Mouse (Mus musculus) left cerebral cortex, postnatal 4 days (tissue): ENCODE measurements around the gene Olfr516. TPM values are rescaled to one million over a fixed set of nuclear protein-coding genes. Genes with fewer than 3 reads are reported as not detected.
"Not testable (repeated sequence)": the region's sequence is repeated elsewhere in the genome, so short reads cannot be mapped to it uniquely, and the experiment has no call there.

Source experiments
- DNase-seq: peaks from one replicate; pipeline ENCODE4 v3.0.0-alpha.2; 2022
- intact Hi-C: fragments of 180-260 bp; cut with DNase I; formaldehyde crosslinking; loops from one replicate; pipeline ENCODE4 v1.15.1; 2025
- total RNA-seq, 2 experiments: library from RNA; stranded (reverse); gene quantifications; 2 replicates each; pipeline ENCODE4 v1.2.3; 2021

Olfr516 gene
- not detected for total RNA-seq

- intact Hi-C loops = no loop called here
- DNase-seq = no peak
Measured at GRCm38 (mm10) chr7:108850429-108850828, at the start of gene Olfr516. Gene Olfr516, minus strand, starts transcription at chr7:108850529.

GRCm38 (mm10) chr7:108894320-108894719 lies 44.0 kb upstream of the Olfr516 start, which contains the start of gene Olfr519:
Gene Olfr519, minus strand, starts transcription at chr7:108894420.
- no peak for DNase-seq
- intact Hi-C loops = loop anchor here (10.0 kb wide), 1 partner anchor 50 kb away; no protein-coding TSS in a partner anchor

GRCm38 (mm10) chr7:108884906-108885305 lies 34.6 kb upstream of the Olfr516 start, which contains the start of gene Olfr518:
Gene Olfr518, minus strand, starts transcription at chr7:108885006.
- intact Hi-C loops = no loop called here
- DNase-seq = no peak

GRCm38 (mm10) chr7:108872279-108872678 lies 21.9 kb upstream of the Olfr516 start, which contains the start of gene Olfr517:
Gene Olfr517, minus strand, starts transcription at chr7:108872379.
- intact Hi-C loops = no loop called here

GRCm38 (mm10) chr7:108825897-108826296 lies 24.4 kb downstream of the Olfr516 start, which contains the start of gene Olfr514:
Gene Olfr514, minus strand, starts transcription at chr7:108825997.
- DNase-seq = no peak
- intact Hi-C loops = no loop called here

More at GRCm38 (mm10) chr7:108872279-108872678, 21.9 kb upstream of the Olfr516 start, which contains the start of gene Olfr517:
- no peak for DNase-seq

- peak; percentile 12 for DNase-seq
- intact Hi-C loops = not testable (repeated sequence)
Measured at GRCm38 (mm10) chr7:108814593-108815215, 35.6 kb downstream of the Olfr516 start.

- no peak for DNase-seq
- intact Hi-C loops = no loop called here
Measured at GRCm38 (mm10) chr7:108797205-108797933, 53.0 kb downstream of the Olfr516 start.

Other genes starting within 250 kb of the Olfr516 start
- not detected for gene Olfr506, start 239.7 kb downstream of the Olfr516 start, total RNA-seq
- not detected for gene Olfr507, start 228.7 kb downstream of the Olfr516 start, total RNA-seq
- gene Olfr508, start 220.5 kb downstream of the Olfr516 start, total RNA-seq = not detected
- gene Olfr509, start 198.6 kb downstream of the Olfr516 start, total RNA-seq = not detected
- gene Olfr510, start 184.1 kb downstream of the Olfr516 start, total RNA-seq = not detected
- gene Olfr512, start 137.2 kb downstream of the Olfr516 start, total RNA-seq = not detected
- gene Olfr513, start 99.6 kb downstream of the Olfr516 start, total RNA-seq = not detected
- not detected for gene Olfr514, start 24.5 kb downstream of the Olfr516 start, total RNA-seq
- not detected for gene Olfr517, start 21.9 kb upstream of the Olfr516 start, total RNA-seq
- gene Olfr518, start 34.5 kb upstream of the Olfr516 start, total RNA-seq = not detected
- gene Olfr519, start 43.9 kb upstream of the Olfr516 start, total RNA-seq = not detected
- under 1 TPM; 0.14 to 0.18 TPM for gene Nlrp10, start 79.6 kb upstream of the Olfr516 start, total RNA-seq
- 100 to 1,000 TPM; 160 to 173 TPM for gene Eif3f, start 83.9 kb upstream of the Olfr516 start, total RNA-seq
- gene Tub, start 99.8 kb upstream of the Olfr516 start, total RNA-seq = 100 to 1,000 TPM; 186 to 189 TPM
- 10 to 100 TPM; 37.8 to 39.4 TPM for gene Ric3, start 232.8 kb upstream of the Olfr516 start, total RNA-seq